Mouse (Mus musculus) embryonic fibroblast, embryonic 13.5 days (primary cell): ENCODE measurements at regions not wholly inside any gene's neighbourhood (a gene's known extent, or its start where the extent isn't known, plus 50 kb on each side); places are given as distances from the start of the nearest gene placed in this dataset.

Experiments used
- CTCF ChIP-seq: IDR thresholded peaks from 2 replicates; pipeline ENCODE4 v1.5.1; 2011; ENCODE audit warnings: mild to moderate bottlenecking, control low read depth, low read length, moderate library complexity, borderline replicate concordance; ENCODE audit not compliant: insufficient read depth
- POLR2A ChIP-seq: IDR thresholded peaks from 2 replicates; pipeline ENCODE4 v1.6.1; 2011; ENCODE audit warnings: low read depth, mild to moderate bottlenecking, control low read depth, low read length, moderate library complexity

DNA sequence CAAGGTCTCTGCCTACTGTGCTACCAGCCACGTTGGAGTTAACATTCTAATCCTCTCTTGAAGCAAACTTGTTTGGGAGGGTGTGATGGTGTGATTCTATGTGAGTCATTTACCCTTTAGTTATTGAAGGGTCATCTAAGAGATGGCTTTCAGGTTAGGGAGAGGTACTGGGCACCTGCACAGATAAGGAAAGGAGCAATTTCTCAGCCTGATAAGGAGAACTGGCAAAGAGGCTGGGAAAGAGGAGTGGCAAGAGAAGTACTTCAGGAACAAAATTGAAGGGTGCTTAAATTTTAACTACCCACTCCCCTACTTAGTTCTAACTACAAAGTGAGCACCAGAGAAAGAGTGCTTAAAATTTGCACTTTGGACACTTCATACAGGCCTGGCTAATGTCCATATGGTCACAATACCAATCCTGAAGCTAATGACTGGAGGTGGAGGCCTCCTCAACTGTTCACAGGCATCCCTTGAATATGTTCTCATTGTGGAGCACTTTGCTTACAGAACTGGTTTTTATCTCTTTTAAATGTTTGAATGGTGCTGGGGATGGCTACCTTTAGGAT, 197.1 kb downstream of the Tmsb4x start:
- no peak for TF ChIP-seq CTCF
- no peak for TF ChIP-seq POLR2A
